23 mouse cellular contexts compared by ENCODE assay signal in the genomic region with DNA sequence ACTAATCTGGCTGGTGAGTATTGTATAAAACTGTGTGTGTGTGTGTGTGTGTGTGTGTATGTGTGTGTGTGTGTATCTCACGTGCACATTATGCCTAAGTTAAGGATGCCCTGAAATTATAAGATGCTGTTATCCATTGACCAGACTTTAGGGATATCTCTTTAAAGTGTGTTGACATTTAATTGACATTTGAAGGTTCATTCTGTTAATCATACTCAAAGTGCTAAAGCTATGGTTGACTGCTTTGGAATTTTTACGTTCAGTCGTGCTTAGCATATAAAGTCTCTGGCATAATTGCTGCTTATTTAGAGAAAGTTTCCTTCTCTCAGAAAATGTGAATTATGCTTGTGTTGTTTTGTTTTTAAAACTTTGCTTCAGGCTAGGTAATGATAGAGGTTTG.
DNase-seq lines count a peak whose midpoint lies in the region; ATAC-seq and TF ChIP-seq lines count a peak whose summit lies in the region.
"Had no signal": no experiment of that assay in that cellular context is flagged by ENCODE, and none has a peak within 500 bp of the region (broad histone marks: within the 10 kb centered on the region; RNA-seq: fewer than 3 reads in every experiment).

No protein-coding gene starts in this region.

- no peaks in the 10 kb centered on the region for H3K9me3 ChIP-seq in kidney, embryonic 15.5 days (replicated peaks)
- H3K9me3 ChIP-seq: embryonic facial prominence, embryonic 10.5 days; embryonic facial prominence, embryonic 13.5 days; forebrain, embryonic 12.5 days; forebrain, embryonic 15.5 days; hindbrain, embryonic 12.5 days; hindbrain, embryonic 15.5 days had no signal

- H3K36me3 ChIP-seq in kidney, embryonic 15.5 days = 0 out of 2 replicates have a peak, but pooled peaks cover 7% of the 10 kb centered on the region
- H3K36me3 ChIP-seq: embryonic facial prominence, embryonic 10.5 days; embryonic facial prominence, embryonic 13.5 days; forebrain, embryonic 12.5 days; forebrain, embryonic 15.5 days; hindbrain, embryonic 12.5 days; hindbrain, embryonic 15.5 days had no signal

- no peak for TF ChIP-seq CTCF in gastrocnemius, adult 2 months (IDR thresholded peaks at IDR 0.05)
- no peak for TF ChIP-seq CTCF in Patski (IDR thresholded peaks at IDR 0.05)

- H3K4me3 ChIP-seq in gastrocnemius, adult 2 months = no peak overlapping the region
- H3K4me3 ChIP-seq in kidney, embryonic 15.5 days (replicated peaks) = no peak overlapping the region
- H3K4me3 ChIP-seq: embryonic facial prominence, embryonic 10.5 days; embryonic facial prominence, embryonic 13.5 days; erythroblast, embryonic 14.5 days; forebrain, embryonic 12.5 days; forebrain, embryonic 15.5 days; hindbrain, embryonic 12.5 days; hindbrain, embryonic 15.5 days had no signal

- peak; percentile 47; the same call in 1 of the 2 replicates for ATAC-seq in kidney, embryonic 15.5 days (replicated peaks; ENCODE audit: low FRiP score)
- peak; percentile 28 for ATAC-seq in Patski
- ATAC-seq in activated CD4-positive, CD25-positive, alpha-beta regulatory T cell, adult 4 months = no peak
- ATAC-seq: forebrain, embryonic 15.5 days had no signal

- in situ Hi-C loops in Patski (cut with MboI; ENCODE audit: low pct_unique_long_range_greater_than_20kb) = loop anchor here (25.0 kb wide), 1 partner anchor 851 kb away; a partner anchor contains a TSS

- no peaks in the 10 kb centered on the region for H3K27me3 ChIP-seq in kidney, embryonic 15.5 days
- no peaks in the 10 kb centered on the region for H3K27me3 ChIP-seq in Patski
- H3K27me3 ChIP-seq: embryonic facial prominence, embryonic 13.5 days; forebrain, embryonic 12.5 days; forebrain, embryonic 15.5 days; hindbrain, embryonic 12.5 days; hindbrain, embryonic 15.5 days had no signal

- CTCF ChIA-PET in Patski (lab: Charles Lee) = interaction anchor here (1.3 to 2.1 kb wide), 2 partner anchors 9 to 30 kb away, joined by 3 to 10 read pairs; no protein-coding TSS in a partner anchor

- POLR2A ChIA-PET in Patski (lab: Charles Lee) = no interaction called here

- peaks cover 32% of the 10 kb centered on the region for H3K4me1 ChIP-seq in kidney, embryonic 15.5 days

- intact Hi-C loops in gastrocnemius, adult 2 months (cut with DNase I) = no loop called here
- intact Hi-C loops in gastrocnemius, postnatal 36 days (cut with DNase I) = no loop called here

- no peak overlapping the region for H3K9ac ChIP-seq in kidney, embryonic 15.5 days
- H3K9ac ChIP-seq: embryonic facial prominence, embryonic 13.5 days; forebrain, embryonic 12.5 days; forebrain, embryonic 15.5 days; hindbrain, embryonic 12.5 days; hindbrain, embryonic 15.5 days had no signal

- peak overlapping the region; percentile 20; the same call in 1 of the 2 replicates for H3K27ac ChIP-seq in gastrocnemius, adult 2 months
- no peak overlapping the region for H3K27ac ChIP-seq in kidney, embryonic 15.5 days
- H3K27ac ChIP-seq: embryonic facial prominence, embryonic 10.5 days; embryonic facial prominence, embryonic 13.5 days; forebrain, embryonic 12.5 days; forebrain, embryonic 15.5 days; hindbrain, embryonic 12.5 days; hindbrain, embryonic 15.5 days had no signal

- WGBS in kidney, embryonic 15.5 days = 40% methylated on average over 3 of the region's 3 CpGs

- H3K4me2 ChIP-seq in kidney, embryonic 15.5 days = peak overlapping the region; percentile 14; the same call in 1 of the 2 replicates
- H3K4me2 ChIP-seq: embryonic facial prominence, embryonic 13.5 days; forebrain, embryonic 12.5 days; forebrain, embryonic 15.5 days; heart, embryonic 11.5 days; hindbrain, embryonic 12.5 days; hindbrain, embryonic 15.5 days had no signal

- DNase-seq in gastrocnemius, adult 2 months = no peak
- DNase-seq in gastrocnemius, postnatal 36 days = no peak
- DNase-seq in kidney, adult 11 months = no peak
- DNase-seq in Patski (ENCODE audit: low read depth, low spot score) = no peak
- DNase-seq: adrenal gland, adult 8-10 months; adrenal gland, postnatal 25 days; cerebellum, adult 11-12 months; cerebellum, adult 8-10 months; cerebellum, postnatal 10 days; cerebellum, postnatal 36 days; embryo, embryonic 11 days; gastrocnemius, postnatal 10 days; heart, adult 11 months had no signal
